Mouse (Mus musculus) embryonic facial prominence, embryonic 12.5 days (tissue): ENCODE results near the gene Usp53. TPM values are rescaled to one million over a fixed set of nuclear protein-coding genes. Genes with fewer than 3 reads are reported as not detected.

ENCODE experiments used
- ATAC-seq: fragments of 200-750 bp; cut with Nextera tagmentation; 2 replicates; pipeline ENCODE4 v1.8.0; 2017; ENCODE audit not compliant: insufficient number of reproducible peaks, insufficient read depth, low FRiP score, low TSS enrichment
- H3K27ac ChIP-seq: fragments of 300-500 bp; sonication (generic); 2 replicates; pipeline ENCODE4 v1.5.1; 2016; ENCODE audit warnings: mild to moderate bottlenecking
- H3K27me3 ChIP-seq: fragments of 300-500 bp; sonication (generic); 2 replicates; pipeline ENCODE4 v1.6.1; 2016; ENCODE audit warnings: mild to moderate bottlenecking, moderate library complexity
- H3K36me3 ChIP-seq: fragments of 300-500 bp; sonication (generic); 2 replicates; pipeline ENCODE4 v1.6.1; 2016; ENCODE audit warnings: mild to moderate bottlenecking
- H3K4me1 ChIP-seq: fragments of 300-500 bp; sonication (generic); 2 replicates; pipeline ENCODE4 v1.6.1; 2016
- H3K4me2 ChIP-seq: fragments of 300-500 bp; sonication (generic); replicated peaks from 2 replicates; pipeline ENCODE4 v1.6.1; 2016; ENCODE audit warnings: mild to moderate bottlenecking, moderate library complexity
- H3K4me3 ChIP-seq: fragments of 300-500 bp; sonication (generic); 2 replicates; pipeline ENCODE4 v1.5.1; 2016; ENCODE audit warnings: mild to moderate bottlenecking
- H3K9ac ChIP-seq: fragments of 300-500 bp; sonication (generic); 2 replicates; pipeline ENCODE4 v1.6.1; 2016; ENCODE audit warnings: mild to moderate bottlenecking, moderate library complexity
- H3K9me3 ChIP-seq: fragments of 300-500 bp; sonication (generic); 2 replicates; pipeline ENCODE4 v1.6.1; 2016; ENCODE audit warnings: mild to moderate bottlenecking, moderate library complexity
- WGBS: fragments of 180-500 bp; shearing (Covaris S2); methylation state at CpG from one replicate; pipeline ENCODE4 v1.1.7; 2016; 5-methylcytosine and 5-hydroxymethylcytosine counted together
- microRNA-seq: library from miRNA; unstranded; fragments of <30 nt; microRNA quantifications from one replicate; pipeline ENCODE4, GENCODE M21; 2017
- polyA plus RNA-seq: library from polyadenylated mRNA; unstranded; fragments of >200 nt; fragmentation: Nextera tagmentation; extraction: Ambion mirVana; gene quantifications from 2 replicates; pipeline ENCODE4 v1.2.1, GENCODE M21; 2016

The Usp53 gene
- polyA plus RNA-seq, 1 experiment from 2014 or later: 5.1 TPM

- Histone ChIP-seq H3K36me3 (no peaks in the 10 kb centered on the region), H3K9ac (no peak overlapping the region), H3K27me3 (no peaks in the 10 kb centered on the region), H3K4me2 (no peak overlapping the region), H3K4me3 (no peak overlapping the region), H3K4me1 (no peaks in the 10 kb centered on the region), H3K27ac (no peak overlapping the region), H3K9me3 (no peaks in the 10 kb centered on the region)
- WGBS: 83% methylated on average over 5 of the region's 5 CpGs
- ATAC-seq: no peak
Measured at GRCm38 (mm10) chr3:122915493-122915892, 68.8 kb downstream of the Usp53 start.

GRCm38 (mm10) chr3:122907841-122908240, 76.5 kb downstream of the Usp53 start:
- no peak overlapping the region for H3K4me3 ChIP-seq
- H3K4me2 ChIP-seq: no peak overlapping the region
- WGBS: 95% methylated on average over 2 of the region's 2 CpGs
- no peaks in the 10 kb centered on the region for H3K4me1 ChIP-seq
- H3K27ac ChIP-seq: no peak overlapping the region
- no peak for ATAC-seq
- no peak overlapping the region for H3K9ac ChIP-seq
- H3K36me3 ChIP-seq: no peaks in the 10 kb centered on the region
- no peaks in the 10 kb centered on the region for H3K27me3 ChIP-seq
- no peaks in the 10 kb centered on the region for H3K9me3 ChIP-seq

GRCm38 (mm10) chr3:122903746-122904433, 80.4 kb downstream of the Usp53 start:
- Histone ChIP-seq H3K27ac (no peak overlapping the region), H3K4me3 (no peak overlapping the region), H3K4me1 (no peaks in the 10 kb centered on the region), H3K27me3 (no peaks in the 10 kb centered on the region), H3K36me3 (no peaks in the 10 kb centered on the region), H3K4me2 (no peak overlapping the region), H3K9me3 (no peaks in the 10 kb centered on the region), H3K9ac (no peak overlapping the region)
- 44% methylated on average over 12 of the region's 12 CpGs for WGBS
- peak; percentile 45; the same call in 1 of the 2 replicates for ATAC-seq

- H3K27ac ChIP-seq: no peak overlapping the region
- ATAC-seq: no peak
- H3K4me3 ChIP-seq: no peak overlapping the region
Measured at GRCm38 (mm10) chr3:122898254-122898653, 86.1 kb downstream of the Usp53 start.

DNA sequence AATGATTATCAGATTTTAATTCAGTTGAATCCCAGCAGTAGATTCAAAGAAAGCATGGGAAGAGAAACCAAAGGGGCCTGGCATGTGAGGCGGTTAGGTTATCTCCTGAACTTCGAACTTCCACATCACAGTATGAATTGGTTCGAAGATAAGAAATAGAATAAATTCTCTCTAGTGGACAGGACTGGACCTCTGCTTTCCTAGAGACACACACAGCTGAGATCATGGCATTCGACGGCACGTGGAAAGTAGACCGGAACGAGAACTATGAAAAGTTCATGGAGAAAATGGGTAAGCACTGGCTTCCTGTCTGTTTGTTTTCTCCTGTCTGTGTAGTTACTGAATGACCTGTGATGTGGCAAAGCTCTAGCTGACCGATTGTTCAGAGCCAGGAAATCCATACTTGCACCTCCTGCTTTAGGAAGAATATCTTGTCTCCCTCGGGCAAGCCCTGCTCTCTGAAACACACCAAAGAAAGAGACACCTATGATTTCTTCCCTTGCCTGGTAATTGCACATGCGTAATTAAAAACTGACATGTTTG, 89.0 kb downstream of the Usp53 start:
- no peak overlapping the region for H3K4me2 ChIP-seq
- H3K4me3 ChIP-seq: no peak overlapping the region
- no peaks in the 10 kb centered on the region for H3K27me3 ChIP-seq
- H3K4me1 ChIP-seq: no peaks in the 10 kb centered on the region
- H3K9ac ChIP-seq: no peak overlapping the region
- no peak for ATAC-seq
- H3K27ac ChIP-seq: no peak overlapping the region
- WGBS: 81% methylated on average over 11 of the region's 11 CpGs
- no peaks in the 10 kb centered on the region for H3K9me3 ChIP-seq
- H3K36me3 ChIP-seq: no peaks in the 10 kb centered on the region

More at GRCm38 (mm10) chr3:122898254-122898653, 86.1 kb downstream of the Usp53 start:
- no peaks in the 10 kb centered on the region for H3K9me3 ChIP-seq
- H3K4me2 ChIP-seq: no peak overlapping the region
- no peaks in the 10 kb centered on the region for H3K36me3 ChIP-seq
- no peaks in the 10 kb centered on the region for H3K4me1 ChIP-seq
- no peak overlapping the region for H3K9ac ChIP-seq
- 69% methylated on average over 6 of the region's 6 CpGs for WGBS
- H3K27me3 ChIP-seq: no peaks in the 10 kb centered on the region

DNA sequence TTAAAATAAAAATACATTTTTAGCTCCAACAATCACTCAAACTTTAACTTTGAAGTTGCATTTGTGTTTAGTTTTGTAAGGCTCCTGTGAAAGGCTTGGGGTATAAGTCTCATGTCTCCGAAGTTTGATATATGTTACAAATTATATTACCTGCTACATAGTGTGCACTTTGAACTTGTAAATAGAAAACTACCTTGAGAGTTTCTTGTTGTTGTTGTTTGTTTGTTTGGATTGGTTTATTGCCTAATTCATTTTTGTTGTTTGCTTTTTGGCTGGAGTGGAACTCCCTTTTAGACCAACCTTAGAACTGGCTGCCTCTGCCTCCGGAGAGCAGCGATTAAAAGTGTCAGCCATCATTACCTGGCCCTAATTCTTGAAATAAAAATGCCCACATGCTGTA, 89.5 kb downstream of the Usp53 start, which contains the start of gene Fabp2:
Fabp2 (plus strand) TSS at position 301 of the 400 bp plus-strand sequence.
- no peak for ATAC-seq
- H3K4me2 ChIP-seq: no peak within 1 kb of the TSS
- 92% methylated on average over 3 of the region's 3 CpGs for WGBS
- H3K27me3 ChIP-seq: no peaks in the 10 kb centered on the region
- no peaks in the 10 kb centered on the region for H3K36me3 ChIP-seq
- no peak within 1 kb of the TSS for H3K9ac ChIP-seq
- no peak within 1 kb of the TSS for H3K4me3 ChIP-seq
- H3K9me3 ChIP-seq: no peaks in the 10 kb centered on the region
- H3K27ac ChIP-seq: no peak within 1 kb of the TSS
- no peaks in the 10 kb centered on the region for H3K4me1 ChIP-seq

DNA sequence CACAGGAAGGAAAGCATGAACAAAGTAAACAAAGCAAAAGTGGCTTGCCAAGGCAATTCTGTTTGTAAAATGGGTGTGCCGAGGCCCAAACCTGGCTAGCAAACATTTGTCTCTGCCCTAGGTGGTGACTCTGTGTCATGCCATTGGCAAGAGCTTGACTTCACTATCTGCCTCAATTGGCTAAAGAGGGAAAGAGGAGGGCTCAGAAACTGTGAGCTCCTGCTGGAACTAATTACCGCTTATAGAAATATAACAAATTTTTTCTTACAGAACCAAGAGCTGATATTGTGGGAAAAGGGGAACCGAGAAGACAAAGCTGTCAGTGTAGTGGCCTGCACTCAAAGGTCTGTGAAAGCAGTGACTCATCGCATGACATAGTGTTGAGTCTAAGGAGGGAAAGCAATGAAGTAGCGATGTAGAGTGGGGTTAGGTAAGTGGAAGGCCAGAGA, 95.9 kb downstream of the Usp53 start:
- 75% methylated on average over 5 of the region's 5 CpGs for WGBS

GRCm38 (mm10) chr3:122887505-122888301, 96.6 kb downstream of the Usp53 start:
- WGBS: 77% methylated on average over 4 of the region's 4 CpGs
- no peak overlapping the region for H3K4me3 ChIP-seq
- no peak overlapping the region for H3K9ac ChIP-seq
- H3K4me2 ChIP-seq: no peak overlapping the region
- ATAC-seq: no peak
- no peaks in the 10 kb centered on the region for H3K27me3 ChIP-seq
- H3K36me3 ChIP-seq: no peaks in the 10 kb centered on the region
- H3K9me3 ChIP-seq: no peaks in the 10 kb centered on the region
- H3K4me1 ChIP-seq: no peaks in the 10 kb centered on the region
- no peak overlapping the region for H3K27ac ChIP-seq

More for the DNA sequence above, 95.9 kb downstream of the Usp53 start:
- no peak overlapping the region for H3K9ac ChIP-seq
- ATAC-seq: no peak
- H3K36me3 ChIP-seq: no peaks in the 10 kb centered on the region
- H3K4me2 ChIP-seq: no peak overlapping the region
- H3K27me3 ChIP-seq: no peaks in the 10 kb centered on the region
- no peaks in the 10 kb centered on the region for H3K4me1 ChIP-seq
- H3K4me3 ChIP-seq: no peak overlapping the region
- no peaks in the 10 kb centered on the region for H3K9me3 ChIP-seq
- no peak overlapping the region for H3K27ac ChIP-seq

Small RNAs within 50 kb of the gene (microRNA-seq; reads per million reads assigned to microRNA genes)
- gene Gm22066: not detected

Other genes starting within 250 kb of the Usp53 start
- gene Fabp2, start 89.4 kb downstream of the Usp53 start, polyA plus RNA-seq: not detected in 2 replicates
- not detected in 2 replicates for gene Gm10959, start 65.2 kb downstream of the Usp53 start, polyA plus RNA-seq
- gene 1810037I17Rik, start 60.3 kb downstream of the Usp53 start, polyA plus RNA-seq: 80.7 and 82.6 TPM in 2 replicates
- 3.3 and 4.1 TPM in 2 replicates for gene Myoz2, start 50.5 kb upstream of the Usp53 start, polyA plus RNA-seq